Mouse (Mus musculus) c-Kit-positive CD71-positive TER-119-positive erythroid progenitor cells, embryonic 14.5 days (primary cell): ENCODE results near the gene Stpg4.

ENCODE experiments used
- DNase-seq: peaks from one replicate; pipeline ENCODE4 v3.0.0-alpha.2; 2013; ENCODE audit warnings: low spot score

The Stpg4 gene

GRCm38 (mm10) chr17:87446767-87447611 is 19.4 kb upstream of the Stpg4 start, which contains the start of gene Calm2:
Gene Calm2 (minus strand): TSS chr17:87446935.
- peak; percentile 95 for DNase-seq

GRCm38 (mm10) chr17:87445917-87446766 is 18.6 kb upstream of the Stpg4 start:
- peak; percentile 41 for DNase-seq

GRCm38 (mm10) chr17:87445337-87445916 is 17.9 kb upstream of the Stpg4 start:
- peak; percentile 45 for DNase-seq

- no peak for DNase-seq
Measured at GRCm38 (mm10) chr17:87444763-87445162, 17.2 kb upstream of the Stpg4 start.

- DNase-seq: no peak
Measured at GRCm38 (mm10) chr17:87441537-87441936, 14.0 kb upstream of the Stpg4 start.

- no peak for DNase-seq
Measured at GRCm38 (mm10) chr17:87439441-87439840, 11.9 kb upstream of the Stpg4 start.

GRCm38 (mm10) chr17:87433929-87434328 is 6.4 kb upstream of the Stpg4 start:
- DNase-seq: no peak

- no peak for DNase-seq
Measured at GRCm38 (mm10) chr17:87432743-87433142, 5.2 kb upstream of the Stpg4 start.

GRCm38 (mm10) chr17:87432314-87432713 is 4.8 kb upstream of the Stpg4 start:
- no peak for DNase-seq

GRCm38 (mm10) chr17:87429431-87429830 is 1.9 kb upstream of the Stpg4 start:
- no peak for DNase-seq

- DNase-seq: no peak
Measured at GRCm38 (mm10) chr17:87418082-87418481, 9.5 kb downstream of the Stpg4 start.

GRCm38 (mm10) chr17:87406646-87407045 is 20.9 kb downstream of the Stpg4 start:
- DNase-seq: no peak

GRCm38 (mm10) chr17:87405576-87405975 is 22.0 kb downstream of the Stpg4 start:
- DNase-seq: no peak

- no peak for DNase-seq
Measured at GRCm38 (mm10) chr17:87403462-87403861, 24.1 kb downstream of the Stpg4 start.

- no peak for DNase-seq
Measured at GRCm38 (mm10) chr17:87402444-87402843, 25.1 kb downstream of the Stpg4 start.

- DNase-seq: no peak
Measured at GRCm38 (mm10) chr17:87397088-87397487, 30.5 kb downstream of the Stpg4 start.

GRCm38 (mm10) chr17:87391242-87391641 is 36.3 kb downstream of the Stpg4 start:
- no peak for DNase-seq

GRCm38 (mm10) chr17:87387068-87387467 is 40.5 kb downstream of the Stpg4 start:
- DNase-seq: no peak

- no peak for DNase-seq
Measured at GRCm38 (mm10) chr17:87385835-87386234, 41.7 kb downstream of the Stpg4 start.

- DNase-seq: no peak
Measured at GRCm38 (mm10) chr17:87380681-87381080, 46.9 kb downstream of the Stpg4 start.

GRCm38 (mm10) chr17:87379821-87380220 is 47.7 kb downstream of the Stpg4 start:
- DNase-seq: no peak

- DNase-seq: no peak
Measured at GRCm38 (mm10) chr17:87379160-87379624, 48.3 kb downstream of the Stpg4 start.
